Mouse (Mus musculus) myocyte (in vitro differentiated cells): ENCODE data around the gene Phf12. TPM values are rescaled to one million over a fixed set of nuclear protein-coding genes. Genes with fewer than 3 reads are reported as not detected.
A peak's percentile ranks its signal among the peaks of the same experiment; 100 is the strongest.

ENCODE experiments used
- H3K27me3 ChIP-seq: one replicate; pipeline ENCODE4 v1.6.1; 2011; ENCODE audit not compliant: control insufficient read depth, insufficient read depth, insufficient read length
- H3K36me3 ChIP-seq: one replicate; pipeline ENCODE4 v1.6.1; 2011; ENCODE audit not compliant: control insufficient read depth, insufficient read depth
- H3K4me2 ChIP-seq: one replicate; pipeline ENCODE4 v1.6.1; 2011; ENCODE audit warnings: low read depth, control low read depth
- H3K4me3 ChIP-seq: one replicate; pipeline ENCODE4 v1.5.1; 2011; ENCODE audit warnings: mild to moderate bottlenecking, control low read depth, moderate library complexity
- H3K79me2 ChIP-seq: one replicate; pipeline ENCODE4 v1.6.1; 2011; ENCODE audit not compliant: control insufficient read depth, insufficient read depth
- H3ac ChIP-seq: one replicate; pipeline ENCODE4 v1.6.1; 2011; ENCODE audit not compliant: control insufficient read depth, insufficient read length
- CEBPB ChIP-seq: IDR thresholded peaks from 2 replicates; pipeline ENCODE4 v1.6.1; 2011; ENCODE audit warnings: mild to moderate bottlenecking, moderate library complexity; ENCODE audit not compliant: poor library complexity, insufficient read depth, severe bottlenecking
- E2F4 ChIP-seq: IDR thresholded peaks from one replicate; pipeline ENCODE4 v1.6.1; 2011; ENCODE audit warnings: mild to moderate bottlenecking, control low read depth, moderate library complexity; ENCODE audit not compliant: insufficient read depth
- MAX ChIP-seq: IDR thresholded peaks from one replicate; pipeline ENCODE4 v1.6.1; 2011; ENCODE audit warnings: low read depth, mild to moderate bottlenecking, control low read depth
- MYOD1 ChIP-seq, 3 experiments: IDR thresholded peaks; one replicate each; pipeline ENCODE4 v1.6.1; 2011; ENCODE audit warnings: control low read depth in 2 of 3, low read depth in 2 of 3, mild to moderate bottlenecking in 2 of 3, moderate library complexity in 1 of 3; ENCODE audit not compliant: insufficient read length in 2 of 3, control insufficient read depth in 1 of 3
- MYOG ChIP-seq, 3 experiments: IDR thresholded peaks; one replicate each; pipeline ENCODE4 v1.6.1; 2011; ENCODE audit warnings: control low read depth in 2 of 3, low read depth in 2 of 3, mild to moderate bottlenecking in 2 of 3; ENCODE audit not compliant: insufficient read length in 2 of 3, control insufficient read depth in 1 of 3, insufficient read depth in 1 of 3
- POLR2A ChIP-seq: IDR thresholded peaks from one replicate; pipeline ENCODE4 v1.6.1; 2011; ENCODE audit warnings: low read depth, mild to moderate bottlenecking, control low read depth, moderate library complexity; ENCODE audit not compliant: insufficient read length
- POLR2AphosphoS2 ChIP-seq: IDR thresholded peaks from one replicate; pipeline ENCODE4 v1.6.1; 2011; ENCODE audit warnings: low read depth, control low read depth; ENCODE audit not compliant: insufficient read length
- REST ChIP-seq: IDR thresholded peaks from one replicate; pipeline ENCODE4 v1.6.1; 2011; ENCODE audit warnings: mild to moderate bottlenecking, control low read depth, moderate library complexity; ENCODE audit not compliant: insufficient read depth, insufficient read length
- SRF ChIP-seq: IDR thresholded peaks from one replicate; pipeline ENCODE4 v1.6.1; 2011; ENCODE audit warnings: low read depth; ENCODE audit not compliant: control insufficient read depth, insufficient read length
- TCF12 ChIP-seq: IDR thresholded peaks from one replicate; pipeline ENCODE4 v1.6.1; 2011; ENCODE audit warnings: mild to moderate bottlenecking, control low read depth; ENCODE audit not compliant: poor library complexity, insufficient read depth, severe bottlenecking
- TCF3 ChIP-seq: IDR thresholded peaks from one replicate; pipeline ENCODE4 v1.6.1; 2011; ENCODE audit warnings: low read depth, control low read depth; ENCODE audit not compliant: insufficient read length
- USF1 ChIP-seq: IDR thresholded peaks from one replicate; pipeline ENCODE4 v1.6.1; 2011; ENCODE audit warnings: low read depth, mild to moderate bottlenecking, control low read depth, moderate library complexity
- polyA plus RNA-seq: library from polyadenylated mRNA; unstranded; fragments of >200 nt; fragmentation: generic; extraction: Trizol; gene quantifications from one replicate; pipeline ENCODE4 v1.2.1, GENCODE M21; 2012; ENCODE audit warnings: missing spikeins

Phf12 gene
- polyA plus RNA-seq, 1 experiment = 22.2 TPM

DNA sequence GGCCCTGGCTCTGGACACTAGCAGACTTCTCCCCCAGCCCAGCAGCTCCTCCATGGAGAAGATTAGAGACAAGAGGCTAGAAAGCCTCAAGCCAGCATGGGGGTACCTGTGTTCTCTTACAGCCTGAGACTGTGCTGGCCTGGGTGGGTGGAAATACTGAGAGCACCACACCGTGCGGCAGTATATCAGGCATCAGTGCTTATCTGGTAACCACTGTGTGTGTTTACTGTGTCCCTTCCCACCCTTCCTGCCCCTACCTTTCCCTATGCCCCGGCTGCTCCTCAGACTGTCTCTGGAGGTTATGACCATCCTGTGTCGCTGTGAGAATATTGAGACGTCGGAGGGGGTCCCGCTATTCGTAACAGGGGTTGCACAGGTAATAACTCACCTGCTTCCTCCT lies 70.5 kb downstream of the Phf12 start:
- Histone ChIP-seq H3K4me3 (no peak overlapping the region), H3K79me2 (no peaks in the 10 kb centered on the region), H3K4me2 (no peak overlapping the region), H3K27me3 (no peaks in the 10 kb centered on the region), H3K36me3 (peaks cover 17% of the 10 kb centered on the region), H3ac (no peak overlapping the region)
- TF ChIP-seq MYOD1 (IDR thresholded peaks at IDR 0.05; ENCODE audit: control insufficient read depth in 1 of 3, insufficient read length in 2 of 3, low read depth in 2 of 3) (no peak), E2F4 (no peak), SRF (no peak), MYOG (IDR thresholded peaks at IDR 0.05; ENCODE audit: control insufficient read depth in 1 of 3, insufficient read depth in 1 of 3, insufficient read length in 2 of 3, low read depth in 2 of 3) (no peak), REST (no peak), CEBPB (no peak), MAX (no peak), TCF12 (no peak), USF1 (no peak), TCF3 (no peak), POLR2A (no peak)

DNA sequence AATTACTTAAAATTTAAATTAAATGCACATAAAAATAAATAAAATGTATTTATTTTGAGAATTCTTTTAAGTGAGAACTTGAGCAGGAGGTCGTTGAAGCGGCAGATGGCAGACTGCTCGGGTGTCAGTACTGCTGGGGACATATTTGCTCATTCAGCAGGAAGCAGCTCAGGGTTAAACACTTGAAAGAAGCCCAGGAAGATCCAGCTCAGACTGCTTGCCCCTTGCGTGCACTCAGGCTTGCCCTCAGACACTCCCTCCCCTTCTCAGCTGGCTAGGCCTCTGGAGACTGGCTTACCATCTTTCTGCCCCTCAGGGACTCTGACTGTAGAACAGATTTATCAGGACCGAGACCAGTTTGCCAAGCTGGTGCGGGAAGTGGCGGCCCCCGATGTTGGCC lies 74.4 kb downstream of the Phf12 start:
- Histone ChIP-seq H3K27me3 (no peaks in the 10 kb centered on the region), H3K36me3 (peaks cover 13% of the 10 kb centered on the region), H3K79me2 (no peaks in the 10 kb centered on the region), H3K4me3 (no peak overlapping the region), H3ac (no peak overlapping the region), H3K4me2 (no peak overlapping the region)
- TF ChIP-seq REST (no peak), MAX (no peak), POLR2AphosphoS2 (no peak)

DNA sequence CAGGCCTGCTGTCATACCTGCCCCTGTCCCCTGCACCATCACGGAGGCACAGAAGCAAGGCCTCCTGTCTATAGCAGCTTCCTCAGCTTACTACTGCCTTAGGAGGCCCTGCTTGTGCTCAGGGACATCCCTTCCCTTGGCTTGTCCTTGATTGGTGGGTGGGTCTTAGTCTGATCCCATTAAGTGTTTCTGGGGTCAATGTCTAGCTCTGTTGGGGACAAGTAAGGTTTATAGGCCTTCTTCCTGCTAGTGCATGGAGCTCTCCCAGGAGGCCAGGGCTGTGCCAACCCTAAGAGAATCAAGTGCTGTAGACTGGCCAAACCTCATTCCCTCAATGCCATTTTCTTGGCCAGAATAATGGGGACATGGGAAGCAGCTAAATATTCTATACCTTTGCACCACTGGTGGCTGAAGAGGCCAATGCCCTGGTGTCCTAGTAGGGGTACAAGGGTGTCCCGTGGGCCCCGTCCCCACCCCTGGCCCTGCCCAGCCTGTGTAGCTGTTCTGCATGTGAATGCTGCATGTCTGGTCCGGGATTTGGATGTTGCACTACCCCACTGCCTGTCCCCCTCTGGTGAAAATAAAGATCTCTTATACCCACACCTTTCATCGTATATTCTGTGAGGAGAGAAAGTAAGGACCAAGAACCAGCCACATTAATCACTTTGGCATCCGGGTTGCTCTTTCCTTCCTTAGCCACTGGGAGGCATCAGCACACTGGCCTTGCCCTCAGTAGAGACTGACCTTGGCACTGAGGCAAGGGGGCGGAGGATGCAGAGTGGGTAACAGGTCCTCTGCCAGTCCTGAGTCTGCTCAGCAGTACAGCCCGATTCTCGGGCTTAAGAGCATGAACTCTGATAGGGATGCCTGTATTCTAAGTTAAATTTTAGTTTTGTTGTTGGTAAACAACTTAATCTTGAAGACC lies 77.5 kb downstream of the Phf12 start:
- peaks cover 7% of the 10 kb centered on the region for H3K36me3 ChIP-seq

GRCm38 (mm10) chr11:78062563-78062962 lies 80.0 kb downstream of the Phf12 start:
- TF ChIP-seq POLR2AphosphoS2 (no peak), CEBPB (no peak), USF1 (no peak), TCF12 (no peak), TCF3 (no peak), POLR2A (no peak), MAX (no peak), SRF (no peak)
- H3K36me3 ChIP-seq = no peaks in the 10 kb centered on the region
- H3K79me2 ChIP-seq = no peaks in the 10 kb centered on the region
- H3K4me3 ChIP-seq = no peak overlapping the region
- H3K27me3 ChIP-seq = no peaks in the 10 kb centered on the region
- no peak overlapping the region for H3ac ChIP-seq
- H3K4me2 ChIP-seq = no peak overlapping the region

More for the DNA sequence above, 77.5 kb downstream of the Phf12 start:
- TF ChIP-seq TCF12 = no peak
- TF ChIP-seq REST = no peak
- no peak for TF ChIP-seq CEBPB
- TF ChIP-seq POLR2A = no peak
- TF ChIP-seq POLR2AphosphoS2 = no peak
- no peak for TF ChIP-seq USF1
- TF ChIP-seq E2F4 = no peak
- no peak for TF ChIP-seq MAX
- no peak for TF ChIP-seq TCF3
- no peak for TF ChIP-seq MYOG (IDR thresholded peaks at IDR 0.05; ENCODE audit: control insufficient read depth in 1 of 3, insufficient read depth in 1 of 3, insufficient read length in 2 of 3, low read depth in 2 of 3)
- TF ChIP-seq MYOD1 (IDR thresholded peaks at IDR 0.05; ENCODE audit: control insufficient read depth in 1 of 3, insufficient read length in 2 of 3, low read depth in 2 of 3) = no peak
- no peak for TF ChIP-seq SRF
- no peak overlapping the region for H3K4me3 ChIP-seq
- no peaks in the 10 kb centered on the region for H3K27me3 ChIP-seq
- H3ac ChIP-seq = no peak overlapping the region
- no peak overlapping the region for H3K4me2 ChIP-seq
- H3K79me2 ChIP-seq = no peaks in the 10 kb centered on the region

DNA sequence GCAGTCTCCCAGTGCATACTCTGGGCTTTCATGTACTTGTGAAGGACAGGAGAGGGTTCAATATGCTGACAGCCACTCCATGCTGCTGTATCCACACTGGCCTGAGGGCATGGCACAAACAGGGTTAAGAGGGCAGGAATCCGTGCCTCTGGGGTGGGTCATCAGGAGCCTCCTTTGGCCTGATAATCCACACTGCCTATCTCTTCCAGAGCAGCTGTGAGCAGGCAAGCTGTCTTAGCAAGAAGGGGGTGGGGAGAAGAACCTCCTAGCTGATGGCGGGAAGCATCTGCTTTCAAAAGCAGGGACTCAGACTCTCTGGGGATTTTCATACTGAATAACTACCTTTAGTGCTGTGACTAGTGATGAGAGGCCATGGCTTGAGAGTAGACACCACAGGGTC lies 83.4 kb downstream of the Phf12 start:
- Histone ChIP-seq H3ac (no peak overlapping the region), H3K4me2 (no peak overlapping the region), H3K4me3 (no peak overlapping the region), H3K79me2 (no peaks in the 10 kb centered on the region), H3K27me3 (no peaks in the 10 kb centered on the region), H3K36me3 (no peaks in the 10 kb centered on the region)
- TF ChIP-seq MYOD1 (IDR thresholded peaks at IDR 0.05; ENCODE audit: control insufficient read depth in 1 of 3, insufficient read length in 2 of 3, low read depth in 2 of 3) = peak in 1 of 3 experiments; percentile 57
- peak in 2 of 3 experiments; percentile 34 to 80 for TF ChIP-seq MYOG (IDR thresholded peaks at IDR 0.05; ENCODE audit: control insufficient read depth in 1 of 3, insufficient read depth in 1 of 3, insufficient read length in 2 of 3, low read depth in 2 of 3)
- peak; percentile 9 for TF ChIP-seq E2F4
- TF ChIP-seq SRF = peak; percentile 11
- TF ChIP-seq REST = no peak
- no peak for TF ChIP-seq POLR2A
